Mouse (Mus musculus) kidney, adult 2 months (tissue): Measurements from ENCODE around the gene Gas6. TPM values are rescaled to one million over a fixed set of nuclear protein-coding genes. Genes with fewer than 3 reads are reported as not detected.

Experiments
- DNase-seq: peaks from one replicate; pipeline ENCODE4 v3.0.0; 2021
- H3K27ac ChIP-seq: fragments of 200-500 bp; 2 replicates; pipeline ENCODE4 v1.5.1; 2012; ENCODE audit warnings: low read depth, low read length, control low read depth, inconsistent platforms; ENCODE audit not compliant: insufficient read depth
- H3K27me3 ChIP-seq: fragments of 200-500 bp; replicated peaks from 2 replicates; pipeline ENCODE4 v1.6.1; 2012; ENCODE audit warnings: mild to moderate bottlenecking, moderate library complexity, low read length, inconsistent platforms; ENCODE audit not compliant: control insufficient read depth, insufficient read depth
- H3K36me3 ChIP-seq: fragments of 200-500 bp; 2 replicates; pipeline ENCODE4 v1.6.1; 2012; ENCODE audit warnings: mild to moderate bottlenecking, moderate library complexity, low read length, inconsistent platforms; ENCODE audit not compliant: control insufficient read depth, insufficient read depth
- H3K4me1 ChIP-seq: fragments of 200-500 bp; 2 replicates; pipeline ENCODE4 v1.6.1; 2011; ENCODE audit warnings: low read length; ENCODE audit not compliant: control insufficient read depth, insufficient read depth
- H3K4me3 ChIP-seq: fragments of 200-500 bp; 2 replicates; pipeline ENCODE4 v1.5.1; 2011; ENCODE audit warnings: mild to moderate bottlenecking, low read depth, low read length, control low read depth; ENCODE audit not compliant: insufficient read depth
- CTCF ChIP-seq: fragments of 200-500 bp; conservative IDR thresholded peaks from 2 replicates; pipeline ENCODE4 v1.5.1; 2011; ENCODE audit warnings: low read depth, mild to moderate bottlenecking, control low read depth, low read length, moderate library complexity, mixed read lengths; ENCODE audit not compliant: insufficient read depth, insufficient read length
- POLR2A ChIP-seq: fragments of 200-500 bp; IDR thresholded peaks from one replicate; pipeline ENCODE4 v1.6.1; 2011; ENCODE audit warnings: low read depth, low read length, control low read depth
- WGBS: fragments of 180-500 bp; shearing (Covaris S2); methylation state at CpG from one replicate; pipeline ENCODE4 v1.1.7; 2018; 5-methylcytosine and 5-hydroxymethylcytosine counted together
- polyA plus RNA-seq: library from polyadenylated mRNA; depleted of rRNA; stranded (reverse); fragments of >200 nt; gene quantifications from 2 replicates; pipeline ENCODE4 v1.2.3, GENCODE M21; 2012

Gas6 gene
- polyA plus RNA-seq, 1 experiment: 461 TPM

GRCm38 (mm10) chr8:13475892-13476291 is 18.4 kb downstream of the Gas6 start:
- H3K4me3 ChIP-seq: no peak overlapping the region
- TF ChIP-seq POLR2A: no peak
- peak; percentile 40; the same call in 1 of the 2 replicates for TF ChIP-seq CTCF
- H3K27ac ChIP-seq: no peak overlapping the region
- no peaks in the 10 kb centered on the region for H3K4me1 ChIP-seq
- no peak for DNase-seq
- peaks cover 3% of the 10 kb centered on the region; the same call in 1 of the 2 replicates for H3K36me3 ChIP-seq
- WGBS: 61% methylated on average over 9 of the region's 9 CpGs
- no peaks in the 10 kb centered on the region for H3K27me3 ChIP-seq

GRCm38 (mm10) chr8:13472284-13472683 is 22.0 kb downstream of the Gas6 start:
- H3K36me3 ChIP-seq: peaks cover 5% of the 10 kb centered on the region; the same call in 1 of the 2 replicates
- H3K27ac ChIP-seq: no peak overlapping the region
- 49% methylated on average over 7 of the region's 7 CpGs for WGBS
- no peaks in the 10 kb centered on the region for H3K27me3 ChIP-seq
- DNase-seq: peak; percentile 47
- TF ChIP-seq POLR2A: no peak
- no peak for TF ChIP-seq CTCF
- no peaks in the 10 kb centered on the region for H3K4me1 ChIP-seq
- H3K4me3 ChIP-seq: no peak overlapping the region

- TF ChIP-seq CTCF: no peak
- no peak for TF ChIP-seq POLR2A
- Histone ChIP-seq H3K27ac (no peak overlapping the region), H3K27me3 (no peaks in the 10 kb centered on the region), H3K4me3 (no peak overlapping the region), H3K36me3 (peaks cover 5% of the 10 kb centered on the region; the same call in 1 of the 2 replicates), H3K4me1 (no peaks in the 10 kb centered on the region)
- no peak for DNase-seq
- 73% methylated on average over 11 of the region's 11 CpGs for WGBS
Measured at GRCm38 (mm10) chr8:13471484-13471883, 22.8 kb downstream of the Gas6 start.

- H3K36me3 ChIP-seq: peaks cover 3% of the 10 kb centered on the region; the same call in 1 of the 2 replicates
- no peak for DNase-seq
- H3K27ac ChIP-seq: no peak overlapping the region
- no peaks in the 10 kb centered on the region for H3K27me3 ChIP-seq
- H3K4me3 ChIP-seq: no peak overlapping the region
- H3K4me1 ChIP-seq: no peaks in the 10 kb centered on the region
- WGBS: 75% methylated on average over 9 of the region's 9 CpGs
- TF ChIP-seq CTCF (no peak), POLR2A (no peak)
Measured at GRCm38 (mm10) chr8:13468737-13469136, 25.6 kb downstream of the Gas6 start.

GRCm38 (mm10) chr8:13466989-13467388 is 27.3 kb downstream of the Gas6 start:
- no peak for DNase-seq
- no peaks in the 10 kb centered on the region for H3K27me3 ChIP-seq
- no peak overlapping the region for H3K4me3 ChIP-seq
- H3K4me1 ChIP-seq: peaks cover 16% of the 10 kb centered on the region
- TF ChIP-seq POLR2A (no peak), CTCF (peak; percentile 72)
- WGBS: 43% methylated on average over 5 of the region's 5 CpGs
- H3K36me3 ChIP-seq: peaks cover 3% of the 10 kb centered on the region; the same call in 1 of the 2 replicates
- no peak overlapping the region for H3K27ac ChIP-seq

- TF ChIP-seq CTCF (no peak), POLR2A (no peak)
- 62% methylated on average over 7 of the region's 7 CpGs for WGBS
- peaks cover 3% of the 10 kb centered on the region; the same call in 1 of the 2 replicates for H3K36me3 ChIP-seq
- no peak for DNase-seq
- no peaks in the 10 kb centered on the region for H3K27me3 ChIP-seq
- H3K4me3 ChIP-seq: no peak overlapping the region
- H3K27ac ChIP-seq: no peak overlapping the region
- peaks cover 30% of the 10 kb centered on the region for H3K4me1 ChIP-seq
Measured at GRCm38 (mm10) chr8:13465324-13465723, 29.0 kb downstream of the Gas6 start.

- peaks cover 30% of the 10 kb centered on the region for H3K4me1 ChIP-seq
- no peak overlapping the region for H3K4me3 ChIP-seq
- 0 out of 2 replicates have a peak, but pooled peaks cover 1% of the 10 kb centered on the region for H3K36me3 ChIP-seq
- peak overlapping the region; percentile 58 for H3K27ac ChIP-seq
- DNase-seq: peak; percentile 98
- H3K27me3 ChIP-seq: no peaks in the 10 kb centered on the region
- TF ChIP-seq CTCF (no peak), POLR2A (no peak)
- 19% methylated on average over 10 of the region's 10 CpGs for WGBS
Measured at GRCm38 (mm10) chr8:13462392-13462791, 31.9 kb downstream of the Gas6 start.
